ENCODE assay signal across 9 mouse cellular contexts in genomic region chr13:101690167-101690566, GRCm38 (mm10).
A peak's percentile ranks its signal among the peaks of the same experiment; 100 is the strongest.
DNase-seq lines count a peak whose midpoint lies in the region; ATAC-seq and TF ChIP-seq lines count a peak whose summit lies in the region.
"Had no signal": no experiment of that assay in that cellular context is flagged by ENCODE, and none has a peak within 500 bp of the region (broad histone marks: within the 10 kb centered on the region; RNA-seq: fewer than 3 reads in every experiment).

No protein-coding gene starts in this region.

- TF ChIP-seq CTCF in olfactory bulb, adult 2 months (IDR thresholded peaks at IDR 0.05; ENCODE audit: insufficient read depth, low read depth, low read length) = no peak

- no peak for TF ChIP-seq POLR2A in olfactory bulb, adult 2 months (IDR thresholded peaks at IDR 0.05; ENCODE audit: insufficient read depth, low read depth, low read length)

- H3K4me2 ChIP-seq in embryonic facial prominence, embryonic 13.5 days = peak overlapping the region; percentile 85

- no peak overlapping the region for H3K27ac ChIP-seq in embryonic facial prominence, embryonic 13.5 days
- no peak overlapping the region for H3K27ac ChIP-seq in embryonic facial prominence, embryonic 10.5 days (replicated peaks)
- peak overlapping the region; percentile 62 for H3K27ac ChIP-seq in olfactory bulb, adult 2 months (ENCODE audit: insufficient read depth, low read depth, low read length)

- no peak for ATAC-seq in embryonic facial prominence, embryonic 13.5 days (ENCODE audit: insufficient number of reproducible peaks, insufficient read depth, low FRiP score, low TSS enrichment, low read depth)
- no peak for ATAC-seq in megakaryocyte, adult 5-6 weeks (ENCODE audit: poor library complexity, severe bottlenecking)
- ATAC-seq: CD4-positive, CD25-positive, alpha-beta regulatory T cell, adult 4 months had no signal

- intact Hi-C loops in left cerebral cortex, postnatal 10 days (cut with DNase I) = loop anchor here (5.0 kb wide), 4 partner anchors 178 to 838 kb away; no protein-coding TSS in a partner anchor

- H3K9me3 ChIP-seq in embryonic facial prominence, embryonic 13.5 days = no peaks in the 10 kb centered on the region
- no peaks in the 10 kb centered on the region for H3K9me3 ChIP-seq in embryonic facial prominence, embryonic 10.5 days
- no peaks in the 10 kb centered on the region for H3K9me3 ChIP-seq in megakaryocyte, embryonic 14.5 days

- H3K4me3 ChIP-seq in embryonic facial prominence, embryonic 13.5 days = no peak overlapping the region
- no peak overlapping the region for H3K4me3 ChIP-seq in embryonic facial prominence, embryonic 10.5 days
- peak overlapping the region; percentile 77 for H3K4me3 ChIP-seq in megakaryocyte, embryonic 14.5 days (replicated peaks)
- no peak overlapping the region for H3K4me3 ChIP-seq in olfactory bulb, adult 2 months (ENCODE audit: insufficient read depth, low read depth, low read length)

- peaks cover 37% of the 10 kb centered on the region for H3K4me1 ChIP-seq in embryonic facial prominence, embryonic 13.5 days
- H3K4me1 ChIP-seq in embryonic facial prominence, embryonic 10.5 days = peaks cover 40% of the 10 kb centered on the region
- H3K4me1 ChIP-seq in megakaryocyte, embryonic 14.5 days = peaks cover 59% of the 10 kb centered on the region
- peaks cover 26% of the 10 kb centered on the region for H3K4me1 ChIP-seq in olfactory bulb, adult 2 months (ENCODE audit: control insufficient read depth, insufficient read depth, low read length)

- H3K27me3 ChIP-seq in embryonic facial prominence, embryonic 13.5 days = no peaks in the 10 kb centered on the region
- H3K27me3 ChIP-seq in embryonic facial prominence, embryonic 10.5 days (replicated peaks; ENCODE audit: low read depth, poor library complexity, severe bottlenecking) = peaks cover 6% of the 10 kb centered on the region; the same call in 1 of the 2 replicates
- H3K27me3 ChIP-seq in megakaryocyte, embryonic 14.5 days (replicated peaks) = no peaks in the 10 kb centered on the region

- DNase-seq in embryonic facial prominence, embryonic 10.5 days (ENCODE audit: low spot score) = no peak
- DNase-seq in kidney, adult 9 months = peak; percentile 54
- no peak for DNase-seq in left cerebral cortex, postnatal 10 days (ENCODE audit: extremely low spot score in 1 of 2, low spot score in 2 of 2)
- DNase-seq in ovary, postnatal 14 days (ENCODE audit: low spot score) = no peak

- 69% methylated on average over 6 of the region's 6 CpGs for WGBS in embryonic facial prominence, embryonic 13.5 days
- WGBS in embryonic facial prominence, embryonic 10.5 days = 80% methylated on average over 6 of the region's 6 CpGs
- 33% methylated on average over 6 of the region's 6 CpGs for WGBS in olfactory bulb, adult 2 months

- H3K36me3 ChIP-seq in embryonic facial prominence, embryonic 13.5 days = peaks cover 41% of the 10 kb centered on the region
- H3K36me3 ChIP-seq in embryonic facial prominence, embryonic 10.5 days (replicated peaks) = peaks cover 39% of the 10 kb centered on the region
- H3K36me3 ChIP-seq in megakaryocyte, embryonic 14.5 days (replicated peaks; ENCODE audit: low read length) = peaks cover 57% of the 10 kb centered on the region

- no peak overlapping the region for H3K9ac ChIP-seq in embryonic facial prominence, embryonic 13.5 days
